Mouse (Mus musculus) hindbrain, embryonic 16.5 days (tissue): ENCODE data around the gene Nvl. TPM values are rescaled to one million over a fixed set of nuclear protein-coding genes. Genes with fewer than 3 reads are reported as not detected.

Source experiments
- ATAC-seq: fragments of 200-750 bp; cut with Nextera tagmentation; 2 replicates; pipeline ENCODE4 v1.8.0; 2017; ENCODE audit warnings: moderate TSS enrichment, moderate library complexity
- H3K27ac ChIP-seq: fragments of 300-500 bp; sonication (generic); 2 replicates; pipeline ENCODE4 v1.5.1; 2014; ENCODE audit warnings: low read depth, mild to moderate bottlenecking, control low read depth, low read length, moderate library complexity
- H3K27me3 ChIP-seq: fragments of 300-500 bp; sonication (generic); replicated peaks from 2 replicates; pipeline ENCODE4 v1.6.1; 2014; ENCODE audit warnings: low read length; ENCODE audit not compliant: control insufficient read depth, insufficient read depth
- H3K36me3 ChIP-seq: fragments of 300-500 bp; sonication (generic); 2 replicates; pipeline ENCODE4 v1.6.1; 2014; ENCODE audit warnings: mild to moderate bottlenecking, low read length, moderate library complexity, mixed read lengths; ENCODE audit not compliant: control insufficient read depth, insufficient read depth
- H3K4me1 ChIP-seq: fragments of 300-500 bp; sonication (generic); 2 replicates; pipeline ENCODE4 v1.6.1; 2014; ENCODE audit warnings: low read depth, low read length; ENCODE audit not compliant: control insufficient read depth, insufficient read depth
- H3K4me2 ChIP-seq: fragments of 300-500 bp; sonication (generic); 2 replicates; pipeline ENCODE4 v1.6.1; 2014; ENCODE audit warnings: mild to moderate bottlenecking, low read length, control low read depth, moderate library complexity
- H3K4me3 ChIP-seq: fragments of 300-500 bp; sonication (generic); 2 replicates; pipeline ENCODE4 v1.5.1; 2014; ENCODE audit warnings: mild to moderate bottlenecking, low read length, control low read depth, moderate library complexity
- H3K9ac ChIP-seq: fragments of 300-500 bp; sonication (generic); 2 replicates; pipeline ENCODE4 v1.6.1; 2014; ENCODE audit warnings: low read depth, mild to moderate bottlenecking, control low read depth, low read length, moderate library complexity
- H3K9me3 ChIP-seq: fragments of 300-500 bp; sonication (generic); 2 replicates; pipeline ENCODE4 v1.6.1; 2014; ENCODE audit warnings: mild to moderate bottlenecking, low read length, moderate library complexity; ENCODE audit not compliant: control insufficient read depth
- WGBS: fragments of 180-500 bp; shearing (Covaris S2); extraction: QIAGEN DNeasy Blood & Tissue Kit; methylation state at CpG from one replicate; pipeline ENCODE4 v1.1.7; 2014; 5-methylcytosine and 5-hydroxymethylcytosine counted together
- polyA plus RNA-seq: library from polyadenylated mRNA; unstranded; fragments of >200 nt; fragmentation: Nextera tagmentation; extraction: Ambion mirVana; gene quantifications from 2 replicates; pipeline ENCODE4 v1.2.1, GENCODE M21; 2015

Nvl gene
- polyA plus RNA-seq, 1 experiment from 2014 or later, result 36.7 TPM

- Histone ChIP-seq H3K4me1 (no peaks in the 10 kb centered on the region), H3K4me2 (no peak overlapping the region), H3K27ac (no peak overlapping the region), H3K9ac (no peak overlapping the region), H3K36me3 (peaks cover 39% of the 10 kb centered on the region), H3K4me3 (no peak overlapping the region), H3K9me3 (no peaks in the 10 kb centered on the region), H3K27me3 (no peaks in the 10 kb centered on the region)
- no peak for ATAC-seq
- 94% methylated on average over 2 of the region's 2 CpGs for WGBS
Observed at GRCm38 (mm10) chr1:181124145-181124544, 19.9 kb downstream of the Nvl start.

GRCm38 (mm10) chr1:181117112-181117511, 26.9 kb downstream of the Nvl start:
- WGBS, result 97% methylated on average over 4 of the region's 4 CpGs
- H3K9me3 ChIP-seq, result no peaks in the 10 kb centered on the region
- H3K4me2 ChIP-seq, result no peak overlapping the region
- H3K4me3 ChIP-seq, result no peak overlapping the region
- no peak overlapping the region for H3K27ac ChIP-seq
- no peaks in the 10 kb centered on the region for H3K4me1 ChIP-seq
- H3K36me3 ChIP-seq, result peaks cover 32% of the 10 kb centered on the region
- no peak for ATAC-seq
- no peak overlapping the region for H3K9ac ChIP-seq
- H3K27me3 ChIP-seq, result no peaks in the 10 kb centered on the region

DNA sequence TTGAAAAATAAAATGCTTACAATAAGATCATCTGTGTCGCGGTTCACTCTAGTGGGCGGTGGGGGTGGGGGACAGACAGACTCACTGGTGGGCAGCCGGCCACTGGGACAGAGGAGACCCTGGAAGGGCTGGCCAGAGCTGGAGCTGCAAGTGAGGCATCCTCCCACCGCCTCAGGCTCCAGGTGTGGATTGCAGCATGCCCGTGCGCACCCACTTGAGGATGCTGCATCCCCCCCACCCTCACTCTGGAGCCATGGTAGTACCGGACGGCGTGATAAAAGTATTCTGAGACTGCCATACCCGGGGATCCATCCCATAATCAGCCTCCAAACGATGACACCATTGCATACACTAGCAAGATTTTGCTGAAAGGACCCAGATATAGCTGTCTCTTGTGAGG, 54.0 kb downstream of the Nvl start:
- Histone ChIP-seq H3K4me1 (no peaks in the 10 kb centered on the region), H3K36me3 (peaks cover 20% of the 10 kb centered on the region), H3K4me2 (no peak overlapping the region), H3K9me3 (no peaks in the 10 kb centered on the region), H3K27me3 (no peaks in the 10 kb centered on the region), H3K4me3 (no peak overlapping the region), H3K27ac (no peak overlapping the region), H3K9ac (no peak overlapping the region)
- WGBS, result 82% methylated on average over 12 of the region's 12 CpGs
- ATAC-seq, result no peak

- Histone ChIP-seq H3K4me1 (no peaks in the 10 kb centered on the region), H3K4me2 (no peak overlapping the region), H3K9ac (no peak overlapping the region), H3K36me3 (no peaks in the 10 kb centered on the region), H3K27ac (no peak overlapping the region), H3K27me3 (no peaks in the 10 kb centered on the region), H3K9me3 (no peaks in the 10 kb centered on the region), H3K4me3 (no peak overlapping the region)
- no peak for ATAC-seq
- 53% methylated on average over 2 of the region's 2 CpGs for WGBS
Observed at GRCm38 (mm10) chr1:181084021-181084420, 60.0 kb downstream of the Nvl start.

GRCm38 (mm10) chr1:181073075-181073474, 70.9 kb downstream of the Nvl start:
- Histone ChIP-seq H3K4me2 (no peak overlapping the region), H3K36me3 (no peaks in the 10 kb centered on the region), H3K27ac (no peak overlapping the region), H3K9me3 (no peaks in the 10 kb centered on the region), H3K4me1 (no peaks in the 10 kb centered on the region), H3K9ac (no peak overlapping the region), H3K27me3 (no peaks in the 10 kb centered on the region), H3K4me3 (no peak overlapping the region)
- ATAC-seq, result no peak
- 47% methylated on average over 5 of the region's 5 CpGs for WGBS

- Histone ChIP-seq H3K27ac (no peak overlapping the region), H3K27me3 (no peaks in the 10 kb centered on the region), H3K9ac (no peak overlapping the region), H3K4me3 (no peak overlapping the region), H3K9me3 (no peaks in the 10 kb centered on the region), H3K4me1 (no peaks in the 10 kb centered on the region), H3K4me2 (no peak overlapping the region), H3K36me3 (no peaks in the 10 kb centered on the region)
- ATAC-seq, result no peak
- 66% methylated on average over 11 of the region's 11 CpGs for WGBS
Observed at GRCm38 (mm10) chr1:181069671-181070070, 74.3 kb downstream of the Nvl start.

GRCm38 (mm10) chr1:181068344-181068743, 75.7 kb downstream of the Nvl start:
- ATAC-seq, result no peak
- WGBS, result 86% methylated on average over 1 of the region's 1 CpGs
- Histone ChIP-seq H3K4me1 (no peaks in the 10 kb centered on the region), H3K27ac (no peak overlapping the region), H3K9ac (no peak overlapping the region), H3K4me3 (no peak overlapping the region), H3K27me3 (no peaks in the 10 kb centered on the region), H3K36me3 (no peaks in the 10 kb centered on the region), H3K9me3 (no peaks in the 10 kb centered on the region), H3K4me2 (no peak overlapping the region)

DNA sequence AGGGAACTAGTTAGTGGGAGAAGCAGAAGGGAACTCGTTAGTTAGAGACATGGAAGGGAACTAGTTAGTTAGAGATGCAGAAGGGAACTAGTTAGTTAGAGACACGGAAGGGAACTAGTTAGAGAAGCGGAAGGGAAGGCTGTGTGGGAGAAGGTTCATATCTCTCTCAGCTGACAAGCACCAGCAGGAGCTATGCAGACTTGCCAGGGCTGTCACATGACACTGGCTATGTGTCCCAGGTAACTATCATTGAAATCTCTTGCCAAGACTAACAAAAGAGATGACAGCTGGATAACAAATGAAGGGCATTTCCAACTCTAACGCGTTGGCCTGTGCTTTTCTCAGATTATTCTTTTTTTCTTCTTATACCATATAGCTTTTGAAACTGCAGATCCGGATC, 79.4 kb downstream of the Nvl start:
- Histone ChIP-seq H3K4me2 (no peak overlapping the region), H3K9me3 (no peaks in the 10 kb centered on the region), H3K27me3 (no peaks in the 10 kb centered on the region), H3K9ac (no peak overlapping the region), H3K4me3 (no peak overlapping the region), H3K36me3 (no peaks in the 10 kb centered on the region), H3K4me1 (no peaks in the 10 kb centered on the region), H3K27ac (no peak overlapping the region)
- 69% methylated on average over 6 of the region's 6 CpGs for WGBS
- ATAC-seq, result no peak

DNA sequence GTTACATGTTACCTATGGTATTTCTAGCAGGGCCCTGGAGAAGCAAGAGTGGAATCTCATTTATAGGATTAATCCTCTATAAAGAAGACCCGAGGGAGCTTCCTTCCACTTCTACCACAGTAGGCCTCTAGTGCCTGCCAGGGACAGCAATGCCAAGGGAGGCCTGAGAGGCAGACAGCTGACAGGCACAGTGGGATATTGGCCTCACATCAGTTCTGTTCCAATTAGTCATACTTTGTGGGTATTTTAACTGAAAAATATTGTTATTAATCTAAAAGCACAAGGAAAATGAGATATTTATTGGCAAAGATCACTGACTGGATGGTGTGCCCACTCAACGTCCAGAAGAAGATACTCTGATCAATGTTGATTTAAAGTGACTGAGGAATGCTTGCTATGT, 80.0 kb downstream of the Nvl start:
- 57% methylated on average over 2 of the region's 2 CpGs for WGBS
- Histone ChIP-seq H3K27ac (no peak overlapping the region), H3K4me1 (no peaks in the 10 kb centered on the region), H3K9me3 (no peaks in the 10 kb centered on the region), H3K27me3 (no peaks in the 10 kb centered on the region), H3K36me3 (no peaks in the 10 kb centered on the region), H3K4me3 (no peak overlapping the region), H3K9ac (no peak overlapping the region), H3K4me2 (no peak overlapping the region)
- no peak for ATAC-seq
